9 mouse cellular contexts compared by ENCODE assay signal in genomic region chr13:34963511-34964397, GRCm38 (mm10). TPM values are rescaled to one million over a fixed set of nuclear protein-coding genes. Genes with fewer than 3 reads are reported as not detected.
A peak's percentile ranks its signal among the peaks of the same experiment; 100 is the strongest.
DNase-seq lines count a peak whose midpoint lies in the region; ATAC-seq and TF ChIP-seq lines count a peak whose summit lies in the region.
"Had no signal": no experiment of that assay in that cellular context is flagged by ENCODE, and none has a peak within 500 bp of the region (broad histone marks: within the 10 kb centered on the region; RNA-seq: fewer than 3 reads in every experiment).

Gene Eci3, minus strand, starts transcription at chr13:34963810.

- H3K9me3 ChIP-seq in neural tube, embryonic 13.5 days: no peaks in the 10 kb centered on the region

- peaks cover 4% of the 10 kb centered on the region; the same call in 1 of the 2 replicates for H3K4me1 ChIP-seq in heart, adult 2 months (ENCODE audit: control insufficient read depth, insufficient read depth, low read length)
- peaks cover 19% of the 10 kb centered on the region for H3K4me1 ChIP-seq in neural tube, embryonic 13.5 days (replicated peaks)

- no peak for TF ChIP-seq EP300 in heart, adult 2 months (IDR thresholded peaks at IDR 0.05; ENCODE audit: insufficient read depth, low read depth, low read length)

- H3K27me3 ChIP-seq in heart, adult 2 months (ENCODE audit: control insufficient read depth, insufficient read depth, low read length): peaks cover 3% of the 10 kb centered on the region
- H3K27me3 ChIP-seq in neural tube, embryonic 13.5 days: peaks cover 24% of the 10 kb centered on the region
- H3K27me3 ChIP-seq: CH12.LX had no signal

- ATAC-seq in neural tube, embryonic 13.5 days (ENCODE audit: low read depth): peak; percentile 86

- TF ChIP-seq POLR2A in heart, adult 2 months (IDR thresholded peaks at IDR 0.05; ENCODE audit: insufficient read depth, low read depth, low read length): no peak

- DNase-seq in layer of hippocampus, adult 2 months (ENCODE audit: low spot score in 2 of 2): no peak
- no peak for DNase-seq in layer of hippocampus, adult 18-20 months (ENCODE audit: low spot score in 2 of 2)
- DNase-seq in embryo, embryonic 11 days: peak; percentile 67
- peak; percentile 47 to 52 for DNase-seq in heart, adult 2 months
- DNase-seq in kidney, adult 11 months: peak; percentile 94
- peak; percentile 77 to 80 for DNase-seq in lung, adult 18-20 months
- DNase-seq in T-cell, adult 2 months (ENCODE audit: low spot score): no peak

- no peaks in the 10 kb centered on the region for H3K36me3 ChIP-seq in heart, adult 2 months (ENCODE audit: control insufficient read depth, insufficient read depth, low read length)
- no peaks in the 10 kb centered on the region for H3K36me3 ChIP-seq in neural tube, embryonic 13.5 days

- no peak within 1 kb of the TSS for H3K9ac ChIP-seq in heart, adult 2 months (ENCODE audit: low read depth, low read length)
- H3K9ac ChIP-seq in neural tube, embryonic 13.5 days: peak within 1 kb of the TSS; percentile 62

- H3K79me2 ChIP-seq in heart, adult 2 months (replicated peaks; ENCODE audit: control insufficient read depth, insufficient read depth, low read length): no peaks in the 10 kb centered on the region

- TF ChIP-seq CTCF in layer of hippocampus, adult 2 months (conservative IDR thresholded peaks at IDR 0.05): no peak
- no peak for TF ChIP-seq CTCF in heart, adult 2 months (IDR thresholded peaks at IDR 0.05)

- intact Hi-C loops in heart, adult 2 months (cut with DNase I): no loop called here

- H3K4me2 ChIP-seq in neural tube, embryonic 13.5 days: peak within 1 kb of the TSS; percentile 71

- H3K4me3 ChIP-seq in layer of hippocampus, adult 2 months: peak within 1 kb of the TSS; percentile 43
- peak within 1 kb of the TSS; percentile 43 for H3K4me3 ChIP-seq in heart, adult 2 months
- peak within 1 kb of the TSS; percentile 39 for H3K4me3 ChIP-seq in neural tube, embryonic 13.5 days

- no peak within 1 kb of the TSS for H3K27ac ChIP-seq in layer of hippocampus, adult 2 months
- H3K27ac ChIP-seq in heart, adult 2 months: no peak within 1 kb of the TSS; the same call in 1 of the 2 replicates
- no peak within 1 kb of the TSS for H3K27ac ChIP-seq in neural tube, embryonic 13.5 days (replicated peaks)

- WGBS in heart, adult 2 months: 7% methylated on average over 32 of the region's 32 CpGs
- 5% methylated on average over 32 of the region's 32 CpGs for WGBS in neural tube, embryonic 13.5 days

RNA-seq across cellular contexts. Expression of gene Eci3, which starts in this region (rescaled TPM):
- under 1 TPM; 0.44 to 0.56 TPM for total RNA-seq in layer of hippocampus, adult 2 months (2021)
- 1 to 10 TPM in 1 of 2 experiments, under 1 TPM in 1; 0.89 to 1.1 TPM for total RNA-seq in layer of hippocampus, adult 18-20 months (2021)
- total RNA-seq in heart, adult 2 months (2021): 1 to 10 TPM; 2.3 to 2.5 TPM
- 0.12 and 0.47 TPM in 2 replicates for polyA plus RNA-seq in heart, adult 2 months (2012; rRNA removed)
- polyA plus RNA-seq in neural tube, embryonic 13.5 days (2015; fragmentation: Nextera tagmentation; extraction: Ambion mirVana): 0.29 and 0.37 TPM in 2 replicates
- total RNA-seq: CH12.LX had no signal

Comparison
In these comparisons a context has a peak if more than half of its experiments do, and no peak if none do; other contexts are left out.
1. Peak in ATAC-seq, H3K4me3 ChIP-seq, H3K9ac ChIP-seq and H3K4me2 ChIP-seq in neural tube, embryonic 13.5 days; RNA of the gene not detected or under 1 TPM.
2. DNase-seq: peak in embryo, embryonic 11 days (single experiment), heart, adult 2 months (2 of 2), kidney, adult 11 months (single experiment) and lung, adult 18-20 months (2 of 2); none in layer of hippocampus, adult 2 months (0 of 2), layer of hippocampus, adult 18-20 months (0 of 2) and T-cell, adult 2 months (single experiment).
3. Peak in every context shown above with its lines, with median percentiles within 50 percentile points of each other: H3K4me3 ChIP-seq.